Comparison of ENCODE assay signal across 7 mouse cellular contexts in genomic region chr1:135430669-135431017, GRCm38 (mm10). TPM values are rescaled to one million over a fixed set of nuclear protein-coding genes. Genes with fewer than 3 reads are reported as not detected.
DNase-seq lines count a peak whose midpoint lies in the region; ATAC-seq and TF ChIP-seq lines count a peak whose summit lies in the region.

No protein-coding gene starts in this region.

- TF ChIP-seq POLR2A in spleen, adult 2 months (IDR thresholded peaks at IDR 0.05; ENCODE audit: low read depth, low read length) = no peak

- H3K27me3 ChIP-seq in spleen, adult 2 months (ENCODE audit: control insufficient read depth, insufficient read depth, low read length) = no peaks in the 10 kb centered on the region
- H3K27me3 ChIP-seq in forebrain, embryonic 11.5 days (ENCODE audit: control insufficient read depth, insufficient read depth, low read length) = no peaks in the 10 kb centered on the region
- no peaks in the 10 kb centered on the region for H3K27me3 ChIP-seq in liver, embryonic 11.5 days (replicated peaks; ENCODE audit: control insufficient read depth, insufficient read depth, low read length)
- no peaks in the 10 kb centered on the region for H3K27me3 ChIP-seq in stomach, postnatal 0 days (ENCODE audit: control insufficient read depth, insufficient read depth, low read length)

- peaks cover 5% of the 10 kb centered on the region; the same call in 1 of the 2 replicates for H3K4me1 ChIP-seq in spleen, adult 2 months (ENCODE audit: control insufficient read depth, insufficient read depth, insufficient read length)
- H3K4me1 ChIP-seq in forebrain, embryonic 11.5 days (replicated peaks; ENCODE audit: control insufficient read depth, insufficient read depth, low read length) = peaks cover 12% of the 10 kb centered on the region; the same call in 1 of the 2 replicates
- peaks cover 21% of the 10 kb centered on the region for H3K4me1 ChIP-seq in liver, embryonic 11.5 days (replicated peaks; ENCODE audit: control insufficient read depth, insufficient read depth, low read length)
- H3K4me1 ChIP-seq in stomach, postnatal 0 days (replicated peaks; ENCODE audit: control insufficient read depth, insufficient read depth) = peaks cover 2% of the 10 kb centered on the region; the same call in 1 of the 2 replicates

- H3K27ac ChIP-seq in spleen, adult 2 months (ENCODE audit: insufficient read depth, low read length) = no peak overlapping the region
- peak overlapping the region; percentile 41; the same call in 1 of the 2 replicates for H3K27ac ChIP-seq in forebrain, embryonic 11.5 days (ENCODE audit: low read depth, low read length)
- peak overlapping the region; percentile 32; the same call in 1 of the 2 replicates for H3K27ac ChIP-seq in liver, embryonic 11.5 days (ENCODE audit: low read depth, low read length)
- 0 out of 2 replicates have a peak overlapping the region, but pooled peaks have one; percentile 18 for H3K27ac ChIP-seq in stomach, postnatal 0 days (replicated peaks)

- 4% methylated on average over 14 of the region's 14 CpGs for WGBS in spleen, adult 2 months
- WGBS in forebrain, embryonic 11.5 days = 2% methylated on average over 14 of the region's 14 CpGs
- WGBS in liver, embryonic 11.5 days = 5% methylated on average over 14 of the region's 14 CpGs
- 2% methylated on average over 14 of the region's 14 CpGs for WGBS in stomach, postnatal 0 days

- no peak for TF ChIP-seq CTCF in spleen, adult 2 months (IDR thresholded peaks at IDR 0.05; ENCODE audit: extremely low read depth, insufficient read depth, insufficient read length, insufficient replicate concordance)
- TF ChIP-seq CTCF in stomach, postnatal 0 days (IDR thresholded peaks at IDR 0.05; ENCODE audit: low read depth) = no peak

- H3K36me3 ChIP-seq in spleen, adult 2 months (ENCODE audit: control insufficient read depth, insufficient read depth, low read length) = no peaks in the 10 kb centered on the region
- no peaks in the 10 kb centered on the region for H3K36me3 ChIP-seq in forebrain, embryonic 11.5 days (ENCODE audit: control insufficient read depth, insufficient read depth, low read length)
- no peaks in the 10 kb centered on the region; the same call in 1 of the 2 replicates for H3K36me3 ChIP-seq in liver, embryonic 11.5 days (ENCODE audit: control insufficient read depth, insufficient read depth, low read length)
- H3K36me3 ChIP-seq in stomach, postnatal 0 days (ENCODE audit: control insufficient read depth, insufficient read depth, low read length) = no peaks in the 10 kb centered on the region

- no peak for DNase-seq in spleen, adult 2 months (ENCODE audit: low read depth in 1 of 2, low spot score in 2 of 2)
- no peak for DNase-seq in spleen, adult 18-20 months
- DNase-seq in forebrain, embryonic 11.5 days (ENCODE audit: low spot score) = no peak
- no peak for DNase-seq in liver, embryonic 11.5 days (ENCODE audit: low spot score)
- DNase-seq in stomach, postnatal 0 days (ENCODE audit: low spot score) = no peak
- DNase-seq in thymus, postnatal 36 days = no peak
- DNase-seq in left cerebral cortex, adult 18-20 months (ENCODE audit: low spot score in 2 of 2) = no peak

- no peaks in the 10 kb centered on the region for H3K9me3 ChIP-seq in forebrain, embryonic 11.5 days (ENCODE audit: control insufficient read depth, low read length)
- H3K9me3 ChIP-seq in liver, embryonic 11.5 days (ENCODE audit: control insufficient read depth, low read length) = no peaks in the 10 kb centered on the region
- no peaks in the 10 kb centered on the region for H3K9me3 ChIP-seq in stomach, postnatal 0 days (ENCODE audit: control insufficient read depth, low read length)

- peak overlapping the region; percentile 61 for H3K4me2 ChIP-seq in forebrain, embryonic 11.5 days (ENCODE audit: low read depth, low read length, severe bottlenecking)
- H3K4me2 ChIP-seq in liver, embryonic 11.5 days = peak overlapping the region; percentile 83
- peak overlapping the region; percentile 77 for H3K4me2 ChIP-seq in stomach, postnatal 0 days (replicated peaks; ENCODE audit: low read depth)

- peak; percentile 81 for ATAC-seq in forebrain, embryonic 11.5 days (replicated peaks; ENCODE audit: low FRiP score)
- ATAC-seq in liver, embryonic 11.5 days (replicated peaks; ENCODE audit: low FRiP score) = peak; percentile 69
- ATAC-seq in stomach, postnatal 0 days (ENCODE audit: low FRiP score, low TSS enrichment) = peak; percentile 64

- no peak for TF ChIP-seq EP300 in stomach, postnatal 0 days (optimal IDR thresholded peaks at IDR 0.05)

- peak overlapping the region; percentile 88 for H3K4me3 ChIP-seq in spleen, adult 2 months (ENCODE audit: extremely low read depth, insufficient read depth, insufficient read length)
- H3K4me3 ChIP-seq in forebrain, embryonic 11.5 days (ENCODE audit: low read depth, low read length) = peak overlapping the region; percentile 95
- peak overlapping the region; percentile 83 for H3K4me3 ChIP-seq in liver, embryonic 11.5 days (ENCODE audit: low read depth, low read length)
- peak overlapping the region; percentile 90 for H3K4me3 ChIP-seq in stomach, postnatal 0 days (ENCODE audit: low read depth, low read length)

- H3K9ac ChIP-seq in forebrain, embryonic 11.5 days (ENCODE audit: low read length) = peak overlapping the region; percentile 97
- peak overlapping the region; percentile 85 for H3K9ac ChIP-seq in liver, embryonic 11.5 days (ENCODE audit: low read depth, low read length)
- H3K9ac ChIP-seq in stomach, postnatal 0 days (ENCODE audit: low read length) = peak overlapping the region; percentile 58

RNA-seq across cellular contexts. Expression of gene Ipo9, which starts 0.3 kb away (rescaled TPM):
- polyA plus RNA-seq in spleen, adult 2 months (2012; rRNA removed) = 55.6 and 60.1 TPM in 2 replicates
- polyA plus RNA-seq in forebrain, embryonic 11.5 days (2014; fragmentation: Nextera tagmentation; extraction: Ambion mirVana) = 200 and 204 TPM in 2 replicates
- 77.0 and 90.8 TPM in 2 replicates for polyA plus RNA-seq in liver, embryonic 11.5 days (2014; fragmentation: Nextera tagmentation; extraction: Ambion mirVana)
- 23.5 and 24.7 TPM in 2 replicates for polyA plus RNA-seq in stomach, postnatal 0 days (2015; fragmentation: Nextera tagmentation; extraction: Ambion mirVana)
- 100 to 1,000 TPM; 172 to 174 TPM for total RNA-seq in left cerebral cortex, adult 18-20 months (2021)

RNA-seq across cellular contexts. Expression of gene Shisa4, which starts 55.6 kb away (rescaled TPM):
- polyA plus RNA-seq in spleen, adult 2 months (2012; rRNA removed) = 4.2 and 8.2 TPM in 2 replicates
- 50.3 and 58.7 TPM in 2 replicates for polyA plus RNA-seq in forebrain, embryonic 11.5 days (2014; fragmentation: Nextera tagmentation; extraction: Ambion mirVana)
- 9.3 and 10.1 TPM in 2 replicates for polyA plus RNA-seq in liver, embryonic 11.5 days (2014; fragmentation: Nextera tagmentation; extraction: Ambion mirVana)
- polyA plus RNA-seq in stomach, postnatal 0 days (2015; fragmentation: Nextera tagmentation; extraction: Ambion mirVana) = 23.2 and 25.0 TPM in 2 replicates
- total RNA-seq in left cerebral cortex, adult 18-20 months (2021) = 100 to 1,000 TPM; 160 to 186 TPM
